Comparison of ENCODE assay signal across 9 mouse cellular contexts in the genomic region with DNA sequence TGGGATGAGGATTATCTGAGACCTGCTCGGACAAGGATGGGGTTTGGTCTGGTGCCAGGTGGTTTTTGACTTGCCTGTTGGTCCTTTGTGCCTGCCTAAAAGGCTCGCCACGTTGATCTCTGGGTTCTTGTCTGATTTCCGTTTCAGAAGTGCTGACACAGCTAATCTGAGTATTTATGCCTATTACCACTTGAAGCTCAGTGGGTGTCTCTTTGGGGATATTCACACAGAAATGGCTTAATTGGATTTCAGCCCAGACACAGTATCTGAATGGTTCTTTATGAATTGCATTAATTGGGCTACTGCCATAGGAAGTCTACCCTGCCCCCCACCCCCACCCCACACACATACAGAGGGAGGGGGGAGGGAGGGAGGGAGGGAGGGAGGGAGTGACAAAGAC. TPM values are rescaled to one million over a fixed set of nuclear protein-coding genes. Genes with fewer than 3 reads are reported as not detected.
A peak's percentile ranks its signal among the peaks of the same experiment; 100 is the strongest.
DNase-seq lines count a peak whose midpoint lies in the region; ATAC-seq and TF ChIP-seq lines count a peak whose summit lies in the region.
"Had no signal": no experiment of that assay in that cellular context is flagged by ENCODE, and none has a peak within 500 bp of the region (broad histone marks: within the 10 kb centered on the region; RNA-seq: fewer than 3 reads in every experiment).

No protein-coding gene starts in this region.

- peak; percentile 63 for ATAC-seq in embryonic facial prominence, embryonic 11.5 days (replicated peaks; ENCODE audit: insufficient number of reproducible peaks, low FRiP score, low TSS enrichment, low read depth)
- ATAC-seq in hindbrain, postnatal 0 days, result peak; percentile 77
- no peak for ATAC-seq in liver, postnatal 0 days

- no peak overlapping the region for H3K4me2 ChIP-seq in embryonic facial prominence, embryonic 11.5 days (ENCODE audit: low read depth, low read length)
- H3K4me2 ChIP-seq in hindbrain, postnatal 0 days (ENCODE audit: low read depth, low read length), result peak overlapping the region; percentile 11; the same call in 1 of the 2 replicates
- no peak overlapping the region for H3K4me2 ChIP-seq in liver, postnatal 0 days (ENCODE audit: low read depth, low read length)

- no peaks in the 10 kb centered on the region for H3K9me3 ChIP-seq in embryonic facial prominence, embryonic 11.5 days (replicated peaks; ENCODE audit: control insufficient read depth, low read length)
- H3K9me3 ChIP-seq in embryonic facial prominence, embryonic 10.5 days, result no peaks in the 10 kb centered on the region
- H3K9me3 ChIP-seq in hindbrain, postnatal 0 days (ENCODE audit: low read length), result no peaks in the 10 kb centered on the region
- H3K9me3 ChIP-seq in liver, postnatal 0 days (ENCODE audit: low read length), result no peaks in the 10 kb centered on the region

- H3K27me3 ChIP-seq in embryonic facial prominence, embryonic 11.5 days (ENCODE audit: control insufficient read depth, insufficient read depth, low read length), result no peaks in the 10 kb centered on the region
- no peaks in the 10 kb centered on the region for H3K27me3 ChIP-seq in embryonic facial prominence, embryonic 10.5 days (replicated peaks; ENCODE audit: low read depth, poor library complexity, severe bottlenecking)
- H3K27me3 ChIP-seq in hindbrain, postnatal 0 days (ENCODE audit: insufficient read depth, low read length), result no peaks in the 10 kb centered on the region
- no peaks in the 10 kb centered on the region for H3K27me3 ChIP-seq in thymus, adult 2 months (ENCODE audit: control insufficient read depth, insufficient read depth, low read length)
- H3K27me3 ChIP-seq in liver, postnatal 0 days (ENCODE audit: insufficient read depth, low read length), result no peaks in the 10 kb centered on the region

- H3K4me1 ChIP-seq in embryonic facial prominence, embryonic 11.5 days (ENCODE audit: control insufficient read depth, insufficient read depth, low read length), result no peaks in the 10 kb centered on the region
- peaks cover 50% of the 10 kb centered on the region for H3K4me1 ChIP-seq in embryonic facial prominence, embryonic 10.5 days
- 0 out of 2 replicates have a peak, but pooled peaks cover 5% of the 10 kb centered on the region for H3K4me1 ChIP-seq in hindbrain, postnatal 0 days (ENCODE audit: insufficient read depth, low read length)
- peaks cover 36% of the 10 kb centered on the region for H3K4me1 ChIP-seq in thymus, adult 2 months (replicated peaks; ENCODE audit: control insufficient read depth, insufficient read depth, low read length)
- peaks cover 41% of the 10 kb centered on the region for H3K4me1 ChIP-seq in liver, postnatal 0 days (ENCODE audit: insufficient read depth)

- H3K36me3 ChIP-seq in embryonic facial prominence, embryonic 11.5 days (replicated peaks; ENCODE audit: control insufficient read depth, insufficient read depth, low read depth, low read length), result no peaks in the 10 kb centered on the region
- peaks cover 5% of the 10 kb centered on the region for H3K36me3 ChIP-seq in embryonic facial prominence, embryonic 10.5 days (replicated peaks)
- H3K36me3 ChIP-seq in hindbrain, postnatal 0 days (ENCODE audit: insufficient read depth, low read length), result no peaks in the 10 kb centered on the region
- H3K36me3 ChIP-seq in thymus, adult 2 months (ENCODE audit: control insufficient read depth, insufficient read depth, low read length), result no peaks in the 10 kb centered on the region
- no peaks in the 10 kb centered on the region for H3K36me3 ChIP-seq in liver, postnatal 0 days (replicated peaks; ENCODE audit: insufficient read depth, low read length)

- TF ChIP-seq EP300 in liver, postnatal 0 days (IDR thresholded peaks at IDR 0.05; ENCODE audit: low read depth), result no peak

- no peak overlapping the region for H3K9ac ChIP-seq in embryonic facial prominence, embryonic 11.5 days (replicated peaks; ENCODE audit: low read length)
- no peak overlapping the region for H3K9ac ChIP-seq in hindbrain, postnatal 0 days (replicated peaks; ENCODE audit: low read length)
- H3K9ac ChIP-seq in liver, postnatal 0 days (replicated peaks), result no peak overlapping the region

- TF ChIP-seq CTCF in hindbrain, postnatal 0 days (IDR thresholded peaks at IDR 0.05; ENCODE audit: low read depth), result no peak
- TF ChIP-seq CTCF in thymus, adult 2 months (IDR thresholded peaks at IDR 0.05; ENCODE audit: borderline replicate concordance, control insufficient read depth, extremely low read depth, insufficient read depth, low read length, poor library complexity), result no peak
- TF ChIP-seq CTCF in liver, postnatal 0 days (IDR thresholded peaks at IDR 0.05; ENCODE audit: low read depth), result no peak

- no peak overlapping the region for H3K4me3 ChIP-seq in embryonic facial prominence, embryonic 11.5 days (ENCODE audit: low read depth, low read length)
- H3K4me3 ChIP-seq in embryonic facial prominence, embryonic 10.5 days, result no peak overlapping the region
- no peak overlapping the region for H3K4me3 ChIP-seq in hindbrain, postnatal 0 days (ENCODE audit: low read length)
- no peak overlapping the region for H3K4me3 ChIP-seq in thymus, adult 2 months (ENCODE audit: control insufficient read depth, insufficient read depth, low read length)
- H3K4me3 ChIP-seq in liver, postnatal 0 days (ENCODE audit: low read depth, low read length), result no peak overlapping the region

- peak; percentile 16 for DNase-seq in embryonic facial prominence, embryonic 11.5 days (ENCODE audit: low spot score)
- no peak for DNase-seq in embryonic facial prominence, embryonic 10.5 days (ENCODE audit: low spot score)
- DNase-seq in 3T3-L1 (ENCODE audit: low read depth, low spot score), result peak; percentile 5
- peak; percentile 45 for DNase-seq in cerebellum, adult 9-11 months
- DNase-seq in hindbrain, postnatal 0 days (ENCODE audit: low spot score), result peak; percentile 85
- no peak for DNase-seq in spleen, adult 18-20 months
- no peak for DNase-seq in thymus, adult 2 months
- no peak for DNase-seq in liver, postnatal 0 days
- DNase-seq: embryo, embryonic 11 days had no signal

- no peak for TF ChIP-seq POLR2A in thymus, adult 2 months (IDR thresholded peaks at IDR 0.05; ENCODE audit: control insufficient read depth, extremely low read depth, insufficient read depth, low read length, poor library complexity)

- no peak overlapping the region for H3K27ac ChIP-seq in embryonic facial prominence, embryonic 11.5 days (replicated peaks; ENCODE audit: low read depth, low read length)
- no peak overlapping the region for H3K27ac ChIP-seq in embryonic facial prominence, embryonic 10.5 days (replicated peaks)
- H3K27ac ChIP-seq in hindbrain, postnatal 0 days, result no peak overlapping the region
- H3K27ac ChIP-seq in thymus, adult 2 months (ENCODE audit: control insufficient read depth, insufficient read depth, low read length), result no peak overlapping the region
- no peak overlapping the region for H3K27ac ChIP-seq in liver, postnatal 0 days (ENCODE audit: low read depth)

- 54% methylated on average over 4 of the region's 4 CpGs for WGBS in embryonic facial prominence, embryonic 11.5 days
- 54% methylated on average over 4 of the region's 4 CpGs for WGBS in embryonic facial prominence, embryonic 10.5 days
- 16% methylated on average over 4 of the region's 4 CpGs for WGBS in hindbrain, postnatal 0 days
- WGBS in thymus, adult 2 months, result 11% methylated on average over 4 of the region's 4 CpGs
- 56% methylated on average over 4 of the region's 4 CpGs for WGBS in liver, postnatal 0 days (ENCODE audit: insufficient replicate concordance)

RNA-seq across cellular contexts. Expression of a gene that starts 59.9 kb away (rescaled TPM):
- polyA plus RNA-seq in embryonic facial prominence, embryonic 11.5 days (2014; fragmentation: Nextera tagmentation; extraction: Ambion mirVana), result 40.8 and 44.1 TPM in 2 replicates
- 50.3 and 52.5 TPM in 2 replicates for polyA plus RNA-seq in embryonic facial prominence, embryonic 10.5 days (2016; fragmentation: Nextera tagmentation; extraction: Ambion mirVana)
- 65.1 and 65.6 TPM in 2 replicates for total RNA-seq in hindbrain, postnatal 0 days (2014; rRNA removed)
- polyA plus RNA-seq in hindbrain, postnatal 0 days (2015; fragmentation: Nextera tagmentation; extraction: Ambion mirVana), result 28.9 and 32.2 TPM in 2 replicates
- polyA plus RNA-seq in thymus, adult 2 months (2012; rRNA removed), result 106 and 122 TPM in 2 replicates
- polyA plus RNA-seq in liver, postnatal 0 days (2015; fragmentation: Nextera tagmentation; extraction: Ambion mirVana), result 5.4 and 6.0 TPM in 2 replicates

Comparison
In these comparisons a context has a peak if more than half of its experiments do, and no peak if none do; other contexts are left out.
1. DNase-seq: peak in embryonic facial prominence, embryonic 11.5 days (single experiment), 3T3-L1 (single experiment), cerebellum, adult 9-11 months (single experiment) and hindbrain, postnatal 0 days (single experiment); none in embryonic facial prominence, embryonic 10.5 days (single experiment), spleen, adult 18-20 months (0 of 2), thymus, adult 2 months (single experiment) and liver, postnatal 0 days (single experiment).